19 mouse cellular contexts compared by ENCODE assay signal in genomic region chr19:29518922-29519321, GRCm38 (mm10). TPM values are rescaled to one million over a fixed set of nuclear protein-coding genes. Genes with fewer than 3 reads are reported as not detected.
A peak's percentile ranks its signal among the peaks of the same experiment; 100 is the strongest.
DNase-seq lines count a peak whose midpoint lies in the region; ATAC-seq and TF ChIP-seq lines count a peak whose summit lies in the region.
"Had no signal": no experiment of that assay in that cellular context is flagged by ENCODE, and none has a peak within 500 bp of the region (broad histone marks: within the 10 kb centered on the region; RNA-seq: fewer than 3 reads in every experiment).

No protein-coding gene starts in this region.

- dilution Hi-C loops in CH12.LX (cut with MboI; ENCODE audit: extremely low pct_ligation_motif_present, extremely low pct_unique_long_range_greater_than_20kb, low sequenced_read_pairs): no loop called here

- peaks cover 13% of the 10 kb centered on the region for H3K79me2 ChIP-seq in CH12.LX (replicated peaks; ENCODE audit: control insufficient read depth, extremely low read depth, insufficient read depth, poor library complexity, severe bottlenecking)

- peak overlapping the region; percentile 62 for H3K27ac ChIP-seq in gastrocnemius, adult 2 months
- 0 out of 2 replicates have a peak overlapping the region, but pooled peaks have one; percentile 22 for H3K27ac ChIP-seq in heart, embryonic 11.5 days (ENCODE audit: low read depth, low read length)
- no peak overlapping the region for H3K27ac ChIP-seq in CH12.LX (ENCODE audit: insufficient read depth, low read depth)
- peak overlapping the region; percentile 23; the same call in 1 of the 2 replicates for H3K27ac ChIP-seq in embryonic fibroblast, embryonic 13.5 days (ENCODE audit: insufficient read depth, low read length)
- H3K27ac ChIP-seq: forebrain, embryonic 13.5 days; forebrain, embryonic 15.5 days had no signal

- DNase-seq in gastrocnemius, adult 2 months: no peak
- no peak for DNase-seq in gastrocnemius, postnatal 25 days
- no peak for DNase-seq in heart, adult 8-10 months (ENCODE audit: low spot score)
- DNase-seq in CH12.LX (ENCODE audit: extremely low read depth): peak; percentile 76
- DNase-seq in right cerebral cortex, postnatal 10 days (ENCODE audit: low spot score in 2 of 2): no peak
- DNase-seq in lung, adult 2 months: no peak
- DNase-seq: adrenal gland, adult 8-10 months; B cell, adult 2 months; cerebellum, adult 11-12 months; cerebellum, adult 2 months; cerebellum, adult 9-10 months; cerebellum, postnatal 10 days; cerebellum, postnatal 25 days; forebrain, postnatal 0 days had no signal

- TF ChIP-seq CTCF in gastrocnemius, adult 2 months (IDR thresholded peaks at IDR 0.05): no peak
- TF ChIP-seq CTCF in CH12.LX (conservative IDR thresholded peaks at IDR 0.05 in 1 of 2, IDR thresholded peaks at IDR 0.05 in 1 of 2; ENCODE audit: low read depth in 2 of 2, low read length in 2 of 2): no peak
- no peak for TF ChIP-seq CTCF in embryonic fibroblast, embryonic 13.5 days (IDR thresholded peaks at IDR 0.05; ENCODE audit: borderline replicate concordance, insufficient read depth, low read length)
- no peak for TF ChIP-seq CTCF in lung, adult 2 months (IDR thresholded peaks at IDR 0.05; ENCODE audit: insufficient read depth, low read length)

- H3K4me2 ChIP-seq in heart, embryonic 11.5 days: no peak overlapping the region
- no peak overlapping the region for H3K4me2 ChIP-seq in CH12.LX (ENCODE audit: insufficient read depth, low read depth, poor library complexity, severe bottlenecking)
- H3K4me2 ChIP-seq: forebrain, embryonic 13.5 days; forebrain, embryonic 15.5 days had no signal

- peaks cover 4% of the 10 kb centered on the region; the same call in 1 of the 2 replicates for H3K4me1 ChIP-seq in heart, embryonic 11.5 days (ENCODE audit: control insufficient read depth, insufficient read depth, low read length)
- peaks cover 4 to 33% of the 10 kb centered on the region in 2 experiments; a peak in 2 of 4 replicates for H3K4me1 ChIP-seq in CH12.LX (ENCODE audit: control insufficient read depth in 1 of 2, insufficient read depth in 2 of 2)
- H3K4me1 ChIP-seq in embryonic fibroblast, embryonic 13.5 days (ENCODE audit: control insufficient read depth, insufficient read depth, low read length): no peaks in the 10 kb centered on the region; the same call in 1 of the 2 replicates
- H3K4me1 ChIP-seq in lung, adult 2 months (ENCODE audit: control insufficient read depth, insufficient read depth, low read length): peaks cover 9% of the 10 kb centered on the region

- H3K9ac ChIP-seq in heart, embryonic 11.5 days (ENCODE audit: low read depth, low read length): no peak overlapping the region
- no peak overlapping the region for H3K9ac ChIP-seq in CH12.LX (ENCODE audit: insufficient read depth, low read depth)
- H3K9ac ChIP-seq: forebrain, embryonic 13.5 days; forebrain, embryonic 15.5 days; forebrain, postnatal 0 days had no signal

- intact Hi-C loops in gastrocnemius, adult 2 months (cut with DNase I): no loop called here

- no peak for TF ChIP-seq RAD21 in CH12.LX (IDR thresholded peaks at IDR 0.05; ENCODE audit: low read depth, low read length)

- ATAC-seq in heart, embryonic 11.5 days (replicated peaks; ENCODE audit: insufficient number of reproducible peaks, low FRiP score, low TSS enrichment): no peak
- ATAC-seq: CD4-positive, CD25-positive, alpha-beta regulatory T cell, adult 4 months; forebrain, embryonic 13.5 days; forebrain, embryonic 15.5 days; forebrain, postnatal 0 days had no signal

- 76% methylated on average over 4 of the region's 4 CpGs for WGBS in heart, embryonic 11.5 days (ENCODE audit: insufficient replicate concordance)
- 85% methylated on average over 4 of the region's 4 CpGs for WGBS in lung, adult 2 months

- no peaks in the 10 kb centered on the region for H3K9me3 ChIP-seq in heart, embryonic 11.5 days (replicated peaks; ENCODE audit: control insufficient read depth, low read length)
- peaks cover 10% of the 10 kb centered on the region for H3K9me3 ChIP-seq in CH12.LX (replicated peaks; ENCODE audit: low read length)
- H3K9me3 ChIP-seq: forebrain, embryonic 13.5 days; forebrain, embryonic 15.5 days had no signal

- H3K36me3 ChIP-seq in heart, embryonic 11.5 days (ENCODE audit: control insufficient read depth, insufficient read depth, low read length): no peaks in the 10 kb centered on the region; the same call in 1 of the 2 replicates
- H3K36me3 ChIP-seq in CH12.LX (replicated peaks in 1 of 2; ENCODE audit: control insufficient read depth in 1 of 2, insufficient read depth in 1 of 2, low read length in 1 of 2): peaks cover 7 to 42% of the 10 kb centered on the region in 2 experiments
- H3K36me3 ChIP-seq: forebrain, embryonic 15.5 days had no signal

- no peak for TF ChIP-seq POLR2A in CH12.LX (IDR thresholded peaks at IDR 0.05; ENCODE audit: low read depth, low read length)
- no peak for TF ChIP-seq POLR2A in embryonic fibroblast, embryonic 13.5 days (IDR thresholded peaks at IDR 0.05; ENCODE audit: low read depth, low read length)
- no peak for TF ChIP-seq POLR2A in lung, adult 2 months (IDR thresholded peaks at IDR 0.05; ENCODE audit: borderline replicate concordance, extremely low read depth, low read depth, low read length)

- H3K4me3 ChIP-seq in gastrocnemius, adult 2 months: peak overlapping the region; percentile 20
- no peak overlapping the region for H3K4me3 ChIP-seq in heart, embryonic 11.5 days (ENCODE audit: low read depth, low read length)
- no peak overlapping the region for H3K4me3 ChIP-seq in CH12.LX (replicated peaks in 1 of 3; ENCODE audit: low read depth in 2 of 3, low read length in 2 of 3, poor library complexity in 1 of 3)
- no peak overlapping the region for H3K4me3 ChIP-seq in embryonic fibroblast, embryonic 13.5 days (ENCODE audit: insufficient read depth, low read length)
- H3K4me3 ChIP-seq in lung, adult 2 months (replicated peaks; ENCODE audit: extremely low read depth, low read depth, low read length): no peak overlapping the region
- H3K4me3 ChIP-seq: forebrain, embryonic 13.5 days; forebrain, embryonic 15.5 days had no signal

- in situ Hi-C loops in CH12.LX (cut with MboI; ENCODE audit: low pct_ligation_motif_present, low pct_unique_long_range_greater_than_20kb, low sequenced_read_pairs): loop anchor here (10.0 to 25.0 kb wide), 2 partner anchors 457 to 534 kb away; no protein-coding TSS in a partner anchor

- no peaks in the 10 kb centered on the region for H3K27me3 ChIP-seq in heart, embryonic 11.5 days (ENCODE audit: control insufficient read depth, insufficient read depth, low read length)
- H3K27me3 ChIP-seq in CH12.LX (replicated peaks): no peaks in the 10 kb centered on the region
- H3K27me3 ChIP-seq: forebrain, embryonic 13.5 days; forebrain, embryonic 15.5 days had no signal

- TF ChIP-seq EP300 in CH12.LX (IDR thresholded peaks at IDR 0.05; ENCODE audit: low read length): peak; percentile 52; the same call in 1 of the 2 replicates

TF ChIP-seq in CH12.LX, 34 proteins besides CTCF, POLR2A, EP300 and RAD21:
- TF ChIP-seq TCF12 (IDR thresholded peaks at IDR 0.05; ENCODE audit: low read depth, low read length) (no peak), BHLHE40 (IDR thresholded peaks at IDR 0.05; ENCODE audit: low read depth, low read length) (peak; percentile 73), JUN (IDR thresholded peaks at IDR 0.05; ENCODE audit: insufficient read depth, low read depth, low read length) (0 out of 2 replicates have a peak, but pooled peaks have one; percentile 5), ETS1 (conservative IDR thresholded peaks at IDR 0.05; ENCODE audit: low read depth, low read length) (peak; percentile 59), MEF2A (IDR thresholded peaks at IDR 0.05; ENCODE audit: borderline replicate concordance, low read depth, low read length) (peak; percentile 37; the same call in 1 of the 2 replicates), RCOR1 (conservative IDR thresholded peaks at IDR 0.05; ENCODE audit: low read depth, low read length) (no peak)

RNA-seq across cellular contexts. Expression of gene Ric1, which starts 3.2 kb away (rescaled TPM):
- 10 to 100 TPM; 24.4 to 27.3 TPM for total RNA-seq in gastrocnemius, adult 2 months (2021)
- 10 to 100 TPM; 22.5 to 23.8 TPM for total RNA-seq in gastrocnemius, postnatal 25 days (2021)
- polyA plus RNA-seq in heart, embryonic 11.5 days (2014; fragmentation: Nextera tagmentation; extraction: Ambion mirVana): 6.5 and 8.7 TPM in 2 replicates
- total RNA-seq in heart, adult 8-10 months (2022): 10 to 100 TPM; 17.2 to 19.8 (median 18.8) TPM
- total RNA-seq in CH12.LX (2012; rRNA removed) (17.4 and 17.9 TPM in 2 replicates), CH12.LX (2014; rRNA removed) (11.2 and 13.7 TPM in 2 replicates)
- 16.3 and 18.4 TPM in 2 replicates for polyA plus RNA-seq in CH12.LX (2012; ENCODE audit: insufficient read length, low read depth)
- 31.0 and 39.2 TPM in 2 replicates for polyA plus RNA-seq in embryonic fibroblast, embryonic 13.5 days (2011; ENCODE audit: insufficient read length, low read depth, missing spikeins)
- 12.3 and 19.1 TPM in 2 replicates for polyA plus RNA-seq in lung, adult 2 months (2012; rRNA removed)
